Mouse (Mus musculus) stomach, embryonic 14.5 days (tissue): ENCODE results near the gene Dnah3. TPM values are rescaled to one million over a fixed set of nuclear protein-coding genes. Genes with fewer than 3 reads are reported as not detected.

Experiments
- ATAC-seq: fragments of 200-750 bp; cut with Nextera tagmentation; 2 replicates; pipeline ENCODE4 v1.8.0; 2017; ENCODE audit warnings: low read depth, moderate TSS enrichment; ENCODE audit not compliant: insufficient number of reproducible peaks, insufficient read depth, low FRiP score
- H3K27ac ChIP-seq: fragments of 300-500 bp; sonication (generic); 2 replicates; pipeline ENCODE4 v1.5.1; 2014; ENCODE audit warnings: mild to moderate bottlenecking, low read length, moderate library complexity, mixed read lengths
- H3K27me3 ChIP-seq: fragments of 300-500 bp; sonication (generic); 2 replicates; pipeline ENCODE4 v1.6.1; 2014; ENCODE audit warnings: low read length, control low read depth, mixed read lengths; ENCODE audit not compliant: control insufficient read depth, insufficient read depth
- H3K36me3 ChIP-seq: fragments of 300-500 bp; sonication (generic); 2 replicates; pipeline ENCODE4 v1.6.1; 2014; ENCODE audit warnings: mild to moderate bottlenecking, control low read depth, low read length, moderate library complexity, mixed read lengths; ENCODE audit not compliant: control insufficient read depth, insufficient read depth
- H3K4me1 ChIP-seq: fragments of 300-500 bp; sonication (generic); 2 replicates; pipeline ENCODE4 v1.6.1; 2014; ENCODE audit warnings: low read length, control low read depth, mixed read lengths; ENCODE audit not compliant: control insufficient read depth, insufficient read depth
- H3K4me2 ChIP-seq: fragments of 300-500 bp; sonication (generic); replicated peaks from 2 replicates; pipeline ENCODE4 v1.6.1; 2014; ENCODE audit warnings: low read depth, low read length, control low read depth
- H3K4me3 ChIP-seq: fragments of 300-500 bp; sonication (generic); 2 replicates; pipeline ENCODE4 v1.5.1; 2014; ENCODE audit warnings: low read depth, low read length, control low read depth
- H3K9ac ChIP-seq: fragments of 300-500 bp; sonication (generic); replicated peaks from 2 replicates; pipeline ENCODE4 v1.6.1; 2014; ENCODE audit warnings: low read depth, mild to moderate bottlenecking, control low read depth, low read length, moderate library complexity, mixed read lengths
- H3K9me3 ChIP-seq: fragments of 300-500 bp; sonication (generic); 2 replicates; pipeline ENCODE4 v1.6.1; 2016; ENCODE audit warnings: low read depth, low read length, control low read depth; ENCODE audit not compliant: control insufficient read depth
- WGBS: fragments of 180-500 bp; shearing (Covaris S2); extraction: QIAGEN DNeasy Blood & Tissue Kit; methylation state at CpG from one replicate; pipeline ENCODE4 v1.1.7; 2014; 5-methylcytosine and 5-hydroxymethylcytosine counted together
- polyA plus RNA-seq: library from polyadenylated mRNA; unstranded; fragments of >200 nt; fragmentation: Nextera tagmentation; extraction: Ambion mirVana; gene quantifications from 2 replicates; pipeline ENCODE4 v1.2.1, GENCODE M21; 2014

The Dnah3 gene
- polyA plus RNA-seq, 1 experiment from 2014 or later, result 0.23 TPM

GRCm38 (mm10) chr7:119911727-119912126, 183.4 kb downstream of the Dnah3 start:
- H3K27ac ChIP-seq, result no peak overlapping the region
- no peak overlapping the region for H3K4me3 ChIP-seq
- H3K4me2 ChIP-seq, result no peak overlapping the region
- H3K9ac ChIP-seq, result no peak overlapping the region
- H3K4me1 ChIP-seq, result no peaks in the 10 kb centered on the region
- no peak for ATAC-seq
- no peaks in the 10 kb centered on the region for H3K27me3 ChIP-seq
- 67% methylated on average over 3 of the region's 3 CpGs for WGBS
- no peaks in the 10 kb centered on the region for H3K9me3 ChIP-seq
- H3K36me3 ChIP-seq, result no peaks in the 10 kb centered on the region

- Histone ChIP-seq H3K4me2 (no peak overlapping the region), H3K36me3 (no peaks in the 10 kb centered on the region), H3K4me3 (no peak overlapping the region), H3K27ac (no peak overlapping the region), H3K9me3 (no peaks in the 10 kb centered on the region), H3K4me1 (no peaks in the 10 kb centered on the region), H3K9ac (no peak overlapping the region), H3K27me3 (no peaks in the 10 kb centered on the region)
- no peak for ATAC-seq
- WGBS, result 93% methylated on average over 3 of the region's 3 CpGs
Measured at GRCm38 (mm10) chr7:119906523-119907215, 188.4 kb downstream of the Dnah3 start.

- Histone ChIP-seq H3K9ac (no peak overlapping the region), H3K27ac (no peak overlapping the region), H3K36me3 (no peaks in the 10 kb centered on the region), H3K4me3 (no peak overlapping the region), H3K4me1 (0 out of 2 replicates have a peak, but pooled peaks cover 5% of the 10 kb centered on the region), H3K27me3 (no peaks in the 10 kb centered on the region), H3K4me2 (no peak overlapping the region), H3K9me3 (no peaks in the 10 kb centered on the region)
- 69% methylated on average over 3 of the region's 3 CpGs for WGBS
- ATAC-seq, result no peak
Measured at GRCm38 (mm10) chr7:119899386-119900057, 195.6 kb downstream of the Dnah3 start.

- no peak overlapping the region for H3K4me3 ChIP-seq
- no peak for ATAC-seq
- H3K36me3 ChIP-seq, result no peaks in the 10 kb centered on the region
Measured at GRCm38 (mm10) chr7:119898247-119898856, 196.7 kb downstream of the Dnah3 start.

GRCm38 (mm10) chr7:119897521-119898109, 197.5 kb downstream of the Dnah3 start:
- H3K9me3 ChIP-seq, result no peaks in the 10 kb centered on the region
- H3K4me3 ChIP-seq, result no peak overlapping the region
- no peak for ATAC-seq
- H3K27me3 ChIP-seq, result no peaks in the 10 kb centered on the region
- H3K27ac ChIP-seq, result no peak overlapping the region
- H3K4me1 ChIP-seq, result 0 out of 2 replicates have a peak, but pooled peaks cover 9% of the 10 kb centered on the region
- no peaks in the 10 kb centered on the region for H3K36me3 ChIP-seq
- no peak overlapping the region for H3K9ac ChIP-seq
- 91% methylated on average over 8 of the region's 8 CpGs for WGBS
- no peak overlapping the region for H3K4me2 ChIP-seq

More at GRCm38 (mm10) chr7:119898247-119898856, 196.7 kb downstream of the Dnah3 start:
- Histone ChIP-seq H3K27me3 (no peaks in the 10 kb centered on the region), H3K27ac (no peak overlapping the region), H3K9me3 (no peaks in the 10 kb centered on the region), H3K4me2 (no peak overlapping the region), H3K4me1 (0 out of 2 replicates have a peak, but pooled peaks cover 9% of the 10 kb centered on the region), H3K9ac (no peak overlapping the region)
- WGBS, result 72% methylated on average over 1 of the region's 1 CpGs

GRCm38 (mm10) chr7:119895639-119896512, 199.2 kb downstream of the Dnah3 start, which contains the start of the genes Lyrm1 and Dcun1d3:
Lyrm1 (plus strand) TSS chr7:119895861.
Dcun1d3 (minus strand) TSS chr7:119896298.
- Histone ChIP-seq H3K9ac (peak within 1 kb of the TSS; percentile 73), H3K9me3 (no peaks in the 10 kb centered on the region), H3K4me2 (peak within 1 kb of the TSS; percentile 72), H3K27ac (peak within 1 kb of the TSS; percentile 96), H3K4me1 (0 out of 2 replicates have a peak, but pooled peaks cover 9% of the 10 kb centered on the region), H3K36me3 (no peaks in the 10 kb centered on the region), H3K27me3 (no peaks in the 10 kb centered on the region), H3K4me3 (peak within 1 kb of the TSS; percentile 68)
- under 1% methylated on average over 55 of the region's 63 CpGs for WGBS
- ATAC-seq, result peak; percentile 98

- Histone ChIP-seq H3K9ac (peak overlapping the region; percentile 64), H3K27me3 (no peaks in the 10 kb centered on the region), H3K27ac (peak overlapping the region; percentile 96), H3K4me2 (peak overlapping the region; percentile 59), H3K9me3 (no peaks in the 10 kb centered on the region), H3K36me3 (no peaks in the 10 kb centered on the region), H3K4me3 (peak overlapping the region; percentile 68), H3K4me1 (0 out of 2 replicates have a peak, but pooled peaks cover 9% of the 10 kb centered on the region)
- peak; percentile 57 for ATAC-seq
- WGBS, result under 1% methylated on average over 15 of the region's 15 CpGs
Measured at GRCm38 (mm10) chr7:119894818-119895544, 200.1 kb downstream of the Dnah3 start.
